Mouse (Mus musculus): ENCODE measurements around the gene Rab25. TPM values are rescaled to one million over a fixed set of nuclear protein-coding genes. Genes with fewer than 3 reads are reported as not detected.

Rab25 gene
- polyA plus RNA-seq, 1 experiment from 2014 or later: 1.5 TPM

DNA sequence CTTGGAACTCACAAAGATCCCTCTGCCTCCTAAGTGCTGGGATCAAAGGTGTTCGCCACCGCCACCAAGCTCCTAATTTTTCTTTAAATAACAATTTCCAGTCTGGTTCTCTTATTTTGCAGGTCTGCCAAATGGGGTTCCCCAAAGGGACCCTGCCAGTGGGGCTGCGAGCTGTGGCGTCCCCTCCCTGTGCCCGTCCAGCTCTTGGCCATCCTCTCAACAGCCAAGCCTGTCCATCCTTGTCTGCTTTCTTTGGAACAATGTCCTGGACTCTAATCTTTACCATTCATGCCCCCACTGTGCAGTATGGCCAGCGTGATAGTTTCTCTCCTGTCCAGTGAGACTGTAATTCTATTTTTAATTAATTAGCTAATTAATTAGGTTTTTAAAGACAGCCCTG lies 26.9 kb downstream of the Rab25 start:
- 82% methylated on average over 6 of the region's 6 CpGs for WGBS
- no peak for ATAC-seq (ENCODE audit: extremely low read depth, insufficient number of reproducible peaks, low FRiP score, low TSS enrichment)
- H3K27ac ChIP-seq (replicated peaks): no peak overlapping the region
- 0 out of 2 replicates have a peak, but pooled peaks cover 3% of the 10 kb centered on the region for H3K27me3 ChIP-seq (replicated peaks)
- peaks cover 7% of the 10 kb centered on the region for H3K4me1 ChIP-seq
- H3K9ac ChIP-seq: no peak overlapping the region
- H3K36me3 ChIP-seq: peaks cover 28% of the 10 kb centered on the region
- H3K9me3 ChIP-seq: no peaks in the 10 kb centered on the region
- H3K4me3 ChIP-seq: no peak overlapping the region
- no peak overlapping the region for H3K4me2 ChIP-seq

DNA sequence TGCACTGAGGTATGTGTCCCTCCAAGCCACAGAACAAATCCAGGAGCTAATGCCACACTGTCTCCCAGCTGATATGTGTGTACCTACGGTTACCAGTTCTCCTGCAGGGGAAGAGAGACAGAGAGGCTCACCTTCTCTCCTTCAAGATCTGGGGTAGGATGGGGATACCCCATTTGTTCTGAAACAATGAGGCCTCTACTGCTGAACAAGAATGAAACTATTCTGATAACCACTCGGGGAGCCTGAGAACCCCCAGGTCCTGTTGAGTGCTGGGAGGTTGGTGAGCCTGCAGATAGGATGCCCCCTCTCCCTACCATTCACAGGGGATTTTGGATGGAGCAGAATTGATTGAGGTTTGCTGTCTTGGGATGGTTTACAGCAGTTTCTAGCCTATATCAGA lies 28.0 kb downstream of the Rab25 start:
- no peak overlapping the region for H3K9ac ChIP-seq
- 76% methylated on average over 2 of the region's 2 CpGs for WGBS
- peaks cover 25% of the 10 kb centered on the region for H3K36me3 ChIP-seq
- no peak for ATAC-seq (ENCODE audit: extremely low read depth, insufficient number of reproducible peaks, low FRiP score, low TSS enrichment)
- no peak overlapping the region for H3K27ac ChIP-seq (replicated peaks)
- no peak overlapping the region for H3K4me2 ChIP-seq
- H3K9me3 ChIP-seq: no peaks in the 10 kb centered on the region
- no peak overlapping the region for H3K4me3 ChIP-seq
- 0 out of 2 replicates have a peak, but pooled peaks cover 2% of the 10 kb centered on the region for H3K4me1 ChIP-seq
- H3K27me3 ChIP-seq (replicated peaks): 0 out of 2 replicates have a peak, but pooled peaks cover 3% of the 10 kb centered on the region

DNA sequence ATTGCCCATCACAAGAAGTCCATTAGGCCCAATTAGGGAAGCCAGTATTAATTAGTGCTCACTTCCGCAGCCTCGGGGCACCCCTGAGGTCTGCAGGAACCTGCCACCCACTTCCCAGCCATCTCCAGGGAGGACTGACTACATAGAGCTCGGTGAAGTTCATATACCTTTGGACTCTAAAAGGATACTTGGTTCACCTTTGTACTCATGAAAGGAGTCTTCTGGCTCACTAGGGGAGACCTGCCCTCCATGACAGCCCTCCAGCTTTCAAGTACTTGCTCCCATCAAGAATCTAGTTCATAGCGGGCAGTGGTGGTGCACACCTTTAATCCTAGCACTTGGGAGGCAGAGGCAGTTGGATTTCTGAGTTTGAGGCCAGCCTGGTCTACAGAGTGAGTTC lies 29.7 kb downstream of the Rab25 start:
- peaks cover 9% of the 10 kb centered on the region; the same call in 1 of the 2 replicates for H3K36me3 ChIP-seq
- 0 out of 2 replicates have a peak, but pooled peaks cover 3% of the 10 kb centered on the region for H3K27me3 ChIP-seq (replicated peaks)
- H3K4me3 ChIP-seq: no peak overlapping the region
- no peak overlapping the region for H3K27ac ChIP-seq (replicated peaks)
- WGBS: 85% methylated on average over 4 of the region's 4 CpGs
- no peaks in the 10 kb centered on the region for H3K9me3 ChIP-seq
- no peak for ATAC-seq (ENCODE audit: extremely low read depth, insufficient number of reproducible peaks, low FRiP score, low TSS enrichment)
- H3K4me1 ChIP-seq: peaks cover 15% of the 10 kb centered on the region
- no peak overlapping the region for H3K4me2 ChIP-seq
- H3K9ac ChIP-seq: no peak overlapping the region

DNA sequence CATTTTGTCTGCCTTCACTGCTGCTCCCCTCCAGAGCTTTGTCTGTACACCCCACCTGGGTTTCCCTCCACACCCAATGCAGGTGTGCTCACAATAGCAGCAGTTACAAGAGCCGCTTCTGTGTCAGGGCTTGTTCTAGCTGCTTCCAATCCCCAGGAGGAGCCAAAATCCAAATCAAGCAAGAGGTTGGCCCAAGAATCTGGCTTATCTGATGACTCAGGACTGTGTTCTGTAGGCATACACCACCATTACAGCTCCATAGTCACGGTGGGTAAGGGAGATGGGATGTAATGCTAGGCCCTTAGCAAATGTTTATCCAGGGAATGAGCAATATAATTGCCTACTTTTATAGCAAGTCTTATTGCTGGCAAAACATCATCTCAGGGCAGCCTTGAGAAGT lies 31.7 kb downstream of the Rab25 start:
- Histone ChIP-seq H3K27me3 (replicated peaks) (0 out of 2 replicates have a peak, but pooled peaks cover 3% of the 10 kb centered on the region), H3K36me3 (no peaks in the 10 kb centered on the region), H3K4me1 (peaks cover 35% of the 10 kb centered on the region), H3K27ac (replicated peaks) (no peak overlapping the region), H3K9me3 (no peaks in the 10 kb centered on the region), H3K4me3 (no peak overlapping the region), H3K9ac (no peak overlapping the region), H3K4me2 (no peak overlapping the region)
- ATAC-seq (ENCODE audit: extremely low read depth, insufficient number of reproducible peaks, low FRiP score, low TSS enrichment): no peak
- 74% methylated on average over 2 of the region's 2 CpGs for WGBS

DNA sequence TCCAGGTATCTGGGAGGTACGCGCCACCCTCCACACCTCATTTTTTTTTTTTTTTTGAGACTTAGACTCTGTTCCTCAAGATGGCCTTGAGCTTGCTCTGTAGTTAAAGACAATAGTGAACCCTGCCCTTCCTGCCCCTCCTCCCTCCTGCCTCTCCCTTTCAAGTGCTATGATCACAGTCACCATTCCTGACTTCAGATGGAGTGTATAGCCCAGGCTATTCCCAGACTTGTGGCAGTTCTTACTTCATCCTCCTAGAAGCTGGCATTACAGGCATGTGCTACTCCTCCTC lies 33.1 kb downstream of the Rab25 start:
- Histone ChIP-seq H3K9ac (no peak overlapping the region), H3K27ac (replicated peaks) (no peak overlapping the region), H3K9me3 (no peaks in the 10 kb centered on the region), H3K4me1 (peaks cover 47% of the 10 kb centered on the region), H3K27me3 (replicated peaks) (0 out of 2 replicates have a peak, but pooled peaks cover under 1% of the 10 kb centered on the region), H3K4me2 (no peak overlapping the region), H3K4me3 (no peak overlapping the region), H3K36me3 (no peaks in the 10 kb centered on the region)
- ATAC-seq (ENCODE audit: extremely low read depth, insufficient number of reproducible peaks, low FRiP score, low TSS enrichment): no peak
- WGBS: 100% methylated on average over 2 of the region's 2 CpGs

DNA sequence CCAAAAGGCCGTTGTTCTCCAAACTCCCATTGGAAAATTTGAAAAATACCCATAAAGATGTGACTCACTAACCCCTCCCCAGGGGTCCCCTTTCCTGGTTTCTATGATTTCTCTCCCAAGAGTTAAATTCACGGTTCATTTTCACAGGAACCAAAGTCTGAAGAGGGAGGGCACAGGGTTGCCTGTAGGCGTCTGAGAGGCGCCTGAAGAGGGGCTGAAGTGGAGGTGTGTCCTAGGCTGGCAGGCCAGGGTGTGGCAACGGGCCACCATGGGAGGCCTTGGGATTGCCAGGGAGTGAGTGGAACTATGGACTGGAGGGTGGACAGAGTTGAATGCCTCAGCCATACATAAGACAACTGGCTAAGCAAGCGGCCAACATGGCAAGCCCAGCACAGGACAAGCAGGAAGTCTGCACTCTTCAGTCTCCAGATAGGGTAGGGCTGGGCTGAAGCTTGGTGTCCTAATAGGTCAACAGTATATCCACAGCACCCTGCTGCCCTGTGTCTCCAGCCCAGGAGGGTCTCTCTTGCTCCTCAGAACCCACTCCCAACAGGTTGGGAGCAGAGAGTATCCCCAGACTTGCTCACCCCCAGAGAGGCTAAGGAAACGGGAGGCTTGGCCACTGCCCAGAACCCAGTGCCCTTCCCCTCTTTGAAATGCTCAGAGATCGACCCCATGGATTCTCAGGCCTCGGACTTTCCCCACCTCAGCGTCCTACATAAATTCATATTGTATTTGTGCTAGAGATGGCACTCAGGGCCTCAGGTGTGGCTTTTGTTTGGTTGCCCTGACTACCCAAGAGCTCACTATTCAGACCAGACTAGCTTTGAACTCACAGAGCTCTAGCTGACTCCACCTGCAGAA lies 33.6 kb downstream of the Rab25 start:
- no peak overlapping the region for H3K9ac ChIP-seq
- no peak overlapping the region for H3K27ac ChIP-seq (replicated peaks)
- no peak for ATAC-seq (ENCODE audit: extremely low read depth, insufficient number of reproducible peaks, low FRiP score, low TSS enrichment)
- H3K36me3 ChIP-seq: no peaks in the 10 kb centered on the region
- H3K4me3 ChIP-seq: no peak overlapping the region
- no peaks in the 10 kb centered on the region for H3K27me3 ChIP-seq (replicated peaks)
- peaks cover 50% of the 10 kb centered on the region for H3K4me1 ChIP-seq
- H3K4me2 ChIP-seq: no peak overlapping the region
- WGBS: 68% methylated on average over 10 of the region's 10 CpGs
- H3K9me3 ChIP-seq: no peaks in the 10 kb centered on the region

DNA sequence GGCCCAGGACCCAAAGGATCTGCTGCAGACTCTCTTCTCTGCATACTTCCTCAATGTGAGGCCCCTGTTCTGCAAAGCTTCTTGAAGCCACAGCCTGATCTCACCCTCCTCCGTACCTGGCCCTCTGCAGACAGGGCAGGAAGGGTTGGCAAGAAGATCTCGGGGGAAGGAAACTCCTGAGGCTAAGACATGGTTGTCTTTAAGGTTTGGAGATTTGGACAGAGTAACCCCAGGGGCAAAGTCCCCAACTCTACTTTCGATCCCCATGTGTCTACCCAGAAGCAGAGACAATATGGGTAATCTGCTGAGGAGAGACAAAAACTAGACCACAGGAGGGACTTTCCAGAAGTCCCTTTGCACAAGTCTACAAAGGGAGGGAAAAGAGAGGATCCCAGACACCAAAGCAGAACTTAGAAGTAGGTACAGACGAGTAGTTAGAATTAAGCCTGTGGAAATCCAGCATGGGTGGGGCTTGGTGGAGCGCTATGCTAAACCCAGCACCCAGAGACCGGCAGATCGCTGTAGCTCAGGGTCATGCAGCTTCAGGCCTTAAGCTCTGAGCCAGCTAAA lies 34.5 kb downstream of the Rab25 start:
- no peak for ATAC-seq (ENCODE audit: extremely low read depth, insufficient number of reproducible peaks, low FRiP score, low TSS enrichment)
- Histone ChIP-seq H3K27ac (replicated peaks) (peak overlapping the region; percentile 73; the same call in 1 of the 2 replicates), H3K4me1 (peaks cover 55% of the 10 kb centered on the region), H3K9me3 (no peaks in the 10 kb centered on the region), H3K27me3 (replicated peaks) (no peaks in the 10 kb centered on the region), H3K9ac (peak overlapping the region; percentile 54; the same call in 1 of the 2 replicates), H3K4me3 (no peak overlapping the region), H3K36me3 (no peaks in the 10 kb centered on the region), H3K4me2 (no peak overlapping the region)
- 72% methylated on average over 7 of the region's 7 CpGs for WGBS

DNA sequence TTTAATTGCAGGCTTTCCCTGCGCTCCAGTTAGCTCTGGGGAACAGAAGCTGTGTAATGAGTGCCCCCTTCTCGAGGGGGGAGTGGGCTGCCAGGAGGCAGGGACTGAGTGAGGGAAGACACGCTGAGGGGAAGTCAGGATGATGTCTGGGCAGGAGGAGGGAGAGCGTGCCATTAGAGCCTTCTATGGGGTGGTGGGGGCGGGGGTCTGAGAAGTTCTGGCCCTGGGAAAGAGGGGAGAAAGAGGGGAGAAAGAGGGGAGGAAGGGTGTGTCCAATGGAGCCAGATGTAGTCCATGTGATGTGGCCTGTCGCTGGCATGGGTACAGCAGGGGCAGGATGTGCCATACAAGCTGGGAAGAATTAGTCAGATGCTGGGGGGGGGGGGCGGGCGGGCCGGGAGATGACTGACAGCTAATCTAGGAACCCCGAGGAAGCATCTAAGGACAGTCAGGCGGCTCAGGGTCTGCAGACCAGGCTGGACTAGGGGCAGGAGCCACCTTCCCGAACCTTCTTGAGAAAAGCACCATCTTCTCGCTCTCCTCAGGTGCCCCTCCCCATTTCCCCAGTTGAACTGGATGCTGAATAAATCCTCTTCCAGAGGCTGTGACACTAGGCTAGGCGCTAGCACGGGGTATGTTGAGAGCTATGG lies 35.1 kb downstream of the Rab25 start:
- Histone ChIP-seq H3K4me3 (no peak overlapping the region), H3K4me1 (peaks cover 57% of the 10 kb centered on the region)
- 30% methylated on average over 15 of the region's 15 CpGs for WGBS

DNA sequence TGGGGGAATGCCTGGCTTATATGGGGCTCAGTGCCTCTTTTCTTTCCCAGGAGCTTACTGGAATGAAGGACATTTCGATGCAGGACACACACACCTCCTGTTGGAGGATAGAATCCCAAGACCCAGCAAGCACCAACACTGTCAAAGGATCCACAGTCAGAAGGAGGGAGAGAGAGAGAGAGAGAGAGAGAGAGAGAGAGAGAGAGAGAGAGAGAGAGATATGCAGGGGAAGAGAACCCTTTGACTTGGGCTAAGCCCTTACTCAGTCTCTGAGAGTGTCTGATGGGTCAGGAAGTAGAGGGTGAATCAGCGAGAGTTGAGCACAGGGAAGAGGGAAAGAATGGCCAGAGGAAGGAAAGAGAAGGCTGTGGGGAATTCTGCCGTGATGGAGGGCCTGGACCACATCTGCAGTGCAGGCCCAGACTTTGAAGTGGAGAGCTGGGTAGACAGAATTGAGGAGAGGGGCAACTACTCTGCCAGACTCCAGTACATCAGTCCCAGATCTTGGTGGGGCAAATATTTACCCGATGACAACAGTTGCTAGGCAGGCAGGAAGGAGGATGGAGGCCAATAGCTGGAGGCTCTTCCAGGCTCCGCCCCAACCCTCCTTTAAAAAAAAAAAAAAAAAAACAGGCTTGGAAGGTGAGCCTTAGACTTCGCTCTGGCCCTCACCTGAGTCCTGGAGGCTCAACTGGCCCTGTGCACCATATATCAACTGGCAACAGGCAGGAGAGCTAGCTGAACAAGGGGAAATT lies 35.8 kb downstream of the Rab25 start:
- Histone ChIP-seq H3K4me1 (peaks cover 58% of the 10 kb centered on the region), H3K27ac (replicated peaks) (peak overlapping the region; percentile 73), H3K27me3 (replicated peaks) (no peaks in the 10 kb centered on the region), H3K36me3 (no peaks in the 10 kb centered on the region), H3K4me2 (no peak overlapping the region), H3K4me3 (no peak overlapping the region), H3K9ac (peak overlapping the region; percentile 24; the same call in 1 of the 2 replicates), H3K9me3 (no peaks in the 10 kb centered on the region)
- WGBS: 38% methylated on average over 6 of the region's 6 CpGs
- no peak for ATAC-seq (ENCODE audit: extremely low read depth, insufficient number of reproducible peaks, low FRiP score, low TSS enrichment)

More for the DNA sequence above, 35.1 kb downstream of the Rab25 start:
- Histone ChIP-seq H3K4me2 (no peak overlapping the region), H3K36me3 (no peaks in the 10 kb centered on the region), H3K27ac (replicated peaks) (peak overlapping the region; percentile 73), H3K9ac (peak overlapping the region; percentile 54; the same call in 1 of the 2 replicates), H3K27me3 (replicated peaks) (no peaks in the 10 kb centered on the region), H3K9me3 (no peaks in the 10 kb centered on the region)
- ATAC-seq (ENCODE audit: extremely low read depth, insufficient number of reproducible peaks, low FRiP score, low TSS enrichment): no peak

DNA sequence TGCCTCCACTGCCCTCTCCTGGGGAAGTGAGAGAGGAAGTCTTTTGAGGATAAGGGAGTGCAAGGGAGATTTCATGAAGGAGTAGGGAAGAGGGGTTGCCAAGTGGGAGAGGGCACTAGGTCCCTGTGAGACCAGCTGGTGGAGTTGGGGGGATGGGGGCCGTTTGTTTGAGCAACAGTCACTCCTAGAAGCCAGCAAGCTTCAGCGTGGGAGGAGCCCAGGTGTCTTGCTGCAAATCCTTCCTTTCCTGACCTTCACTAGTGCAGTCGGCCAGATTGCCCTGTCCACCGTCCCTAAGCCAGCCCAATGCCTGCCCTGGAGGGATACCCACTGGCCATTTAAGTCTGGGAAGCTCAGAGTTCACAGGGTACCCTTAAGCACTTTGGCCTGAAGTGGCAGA lies 36.5 kb downstream of the Rab25 start:
- Histone ChIP-seq H3K27ac (replicated peaks) (peak overlapping the region; percentile 73), H3K27me3 (replicated peaks) (no peaks in the 10 kb centered on the region), H3K36me3 (no peaks in the 10 kb centered on the region), H3K4me3 (no peak overlapping the region), H3K4me2 (no peak overlapping the region), H3K4me1 (peaks cover 58% of the 10 kb centered on the region), H3K9ac (0 out of 2 replicates have a peak overlapping the region, but pooled peaks have one; percentile 2), H3K9me3 (no peaks in the 10 kb centered on the region)
- WGBS: 61% methylated on average over 4 of the region's 4 CpGs
- no peak for ATAC-seq (ENCODE audit: extremely low read depth, insufficient number of reproducible peaks, low FRiP score, low TSS enrichment)

Measured in heart, embryonic 13.5 days (tissue).